Mouse (Mus musculus): Measurements from ENCODE around the gene Ngdn.

GRCm38 (mm10) chr14:54995457-54996138, 19.7 kb upstream of the Ngdn start:
- TF ChIP-seq CTCF (IDR thresholded peaks at IDR 0.05; ENCODE audit: low read depth) (no peak), EP300 (IDR thresholded peaks at IDR 0.05; ENCODE audit: low read depth) (no peak)

All from liver, postnatal 0 days (tissue).